ENCODE assay signal across 8 mouse cellular contexts in genomic region chr13:42101440-42102190, GRCm38 (mm10). TPM values are rescaled to one million over a fixed set of nuclear protein-coding genes. Genes with fewer than 3 reads are reported as not detected.
DNase-seq lines count a peak whose midpoint lies in the region; ATAC-seq and TF ChIP-seq lines count a peak whose summit lies in the region.

No protein-coding gene starts in this region.

- peak; percentile 20 for DNase-seq in ovary, postnatal 36 days (ENCODE audit: low spot score)
- DNase-seq in ovary, adult 18-20 months (ENCODE audit: low spot score) = no peak
- peak; percentile 54 for DNase-seq in cerebellum, adult 8-10 months
- peak; percentile 47 to 53 for DNase-seq in thymus, postnatal 10 days (ENCODE audit: low spot score in 2 of 2)
- no peak for DNase-seq in layer of hippocampus, adult 18-20 months (ENCODE audit: low spot score in 2 of 2)

- ATAC-seq in forebrain, embryonic 15.5 days (replicated peaks) = peak; percentile 27
- 0 out of 2 replicates have a peak, but pooled peaks have one; percentile 35 for ATAC-seq in intestine, postnatal 0 days
- ATAC-seq in megakaryocyte-erythroid progenitor cell, adult 5-6 weeks (replicated peaks; ENCODE audit: low FRiP score, low TSS enrichment, poor library complexity, severe bottlenecking) = peak; percentile 76

- H3K27ac ChIP-seq in forebrain, embryonic 15.5 days (replicated peaks) = peak overlapping the region; percentile 41; the same call in 1 of the 2 replicates
- H3K27ac ChIP-seq in intestine, postnatal 0 days (ENCODE audit: low read depth, low read length) = no peak overlapping the region; the same call in 1 of the 2 replicates

- no peaks in the 10 kb centered on the region for H3K9me3 ChIP-seq in forebrain, embryonic 15.5 days
- no peaks in the 10 kb centered on the region for H3K9me3 ChIP-seq in intestine, postnatal 0 days (ENCODE audit: control insufficient read depth)

- H3K27me3 ChIP-seq in forebrain, embryonic 15.5 days = no peaks in the 10 kb centered on the region
- H3K27me3 ChIP-seq in intestine, postnatal 0 days (replicated peaks; ENCODE audit: control insufficient read depth, insufficient read depth, low read length) = no peaks in the 10 kb centered on the region

- no peak overlapping the region for H3K4me2 ChIP-seq in forebrain, embryonic 15.5 days (replicated peaks)
- no peak overlapping the region for H3K4me2 ChIP-seq in intestine, postnatal 0 days (replicated peaks; ENCODE audit: low read depth)

- peak; percentile 53 for TF ChIP-seq CTCF in intestine, postnatal 0 days (IDR thresholded peaks at IDR 0.05; ENCODE audit: low read depth)

- H3K36me3 ChIP-seq in forebrain, embryonic 15.5 days = no peaks in the 10 kb centered on the region
- no peaks in the 10 kb centered on the region for H3K36me3 ChIP-seq in intestine, postnatal 0 days (ENCODE audit: control insufficient read depth, insufficient read depth)

- WGBS in forebrain, embryonic 15.5 days = 39% methylated on average over 13 of the region's 13 CpGs
- 45% methylated on average over 13 of the region's 13 CpGs for WGBS in intestine, postnatal 0 days

- H3K4me1 ChIP-seq in forebrain, embryonic 15.5 days = peaks cover 32% of the 10 kb centered on the region
- H3K4me1 ChIP-seq in intestine, postnatal 0 days (replicated peaks; ENCODE audit: control insufficient read depth, insufficient read depth, low read length) = 0 out of 2 replicates have a peak, but pooled peaks cover 4% of the 10 kb centered on the region

- H3K9ac ChIP-seq in forebrain, embryonic 15.5 days (replicated peaks) = no peak overlapping the region
- no peak overlapping the region for H3K9ac ChIP-seq in intestine, postnatal 0 days (ENCODE audit: low read depth, low read length)

- no peak overlapping the region for H3K4me3 ChIP-seq in forebrain, embryonic 15.5 days
- no peak overlapping the region for H3K4me3 ChIP-seq in intestine, postnatal 0 days (ENCODE audit: low read depth, low read length)

RNA-seq across cellular contexts. Expression of gene Hivep1, which starts 49.8 kb away (rescaled TPM):
- 17.7 and 21.9 TPM in 2 replicates for polyA plus RNA-seq in forebrain, embryonic 15.5 days (2015; fragmentation: Nextera tagmentation; extraction: Ambion mirVana)
- 5.9 and 6.9 TPM in 2 replicates for polyA plus RNA-seq in intestine, postnatal 0 days (2015; fragmentation: Nextera tagmentation; extraction: Ambion mirVana)
- total RNA-seq in megakaryocyte-erythroid progenitor cell, adult 5-6 weeks (2014; fragmentation: Nextera tagmentation) = 38.6 and 51.5 TPM in 2 replicates
- total RNA-seq in megakaryocyte-erythroid progenitor cell, adult 5-6 weeks (2017) = 12.3 and 27.0 TPM in 2 replicates
- 10 to 100 TPM; 23.4 to 27.7 TPM for total RNA-seq in layer of hippocampus, adult 18-20 months (2021)

Comparison
In these comparisons a context has a peak if more than half of its experiments do, and no peak if none do; other contexts are left out.
1. DNase-seq: peak in ovary, postnatal 36 days (single experiment), cerebellum, adult 8-10 months (single experiment) and thymus, postnatal 10 days (2 of 2); none in ovary, adult 18-20 months (single experiment) and layer of hippocampus, adult 18-20 months (0 of 2).
2. Peak in every context shown above with its lines, with median percentiles within 50 percentile points of each other: ATAC-seq.